ENCODE assay signal across 12 mouse cellular contexts in the genomic region with DNA sequence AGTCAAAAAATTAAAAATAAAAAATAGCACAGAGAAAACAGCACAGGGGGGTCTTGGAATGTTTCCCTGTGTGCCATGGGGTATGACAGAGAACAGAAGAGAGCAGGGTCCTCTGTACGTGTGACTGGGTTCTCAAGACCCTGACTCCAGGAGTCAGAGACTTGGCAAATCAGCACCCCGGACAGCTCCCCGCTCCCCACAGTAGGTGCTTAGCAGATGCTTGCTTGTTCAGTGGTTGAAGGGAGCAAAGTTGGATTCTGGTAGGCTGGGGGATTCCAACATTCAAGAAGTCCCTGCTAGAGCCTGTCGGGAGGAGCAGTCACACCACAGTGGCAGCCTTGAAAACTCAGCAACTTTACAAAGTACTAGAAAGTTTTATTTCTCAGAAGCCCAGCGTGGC.
DNase-seq lines count a peak whose midpoint lies in the region; ATAC-seq and TF ChIP-seq lines count a peak whose summit lies in the region.
"Had no signal": no experiment of that assay in that cellular context is flagged by ENCODE, and none has a peak within 500 bp of the region (broad histone marks: within the 10 kb centered on the region; RNA-seq: fewer than 3 reads in every experiment).

No protein-coding gene starts in this region.

- DNase-seq in kidney, postnatal 4 days: peak; percentile 76 to 81
- DNase-seq in kidney, adult 11 months: no peak
- DNase-seq in MEL (ENCODE audit: low read depth, low spot score): peak; percentile 13
- DNase-seq in brain, embryonic 14.5 days (ENCODE audit: low read depth): peak; percentile 32
- peak; percentile 16 for DNase-seq in lung, postnatal 36 days
- no peak for DNase-seq in heart, adult 8-10 months (ENCODE audit: low spot score)
- no peak for DNase-seq in right cerebral cortex, postnatal 36 days (ENCODE audit: low spot score in 2 of 2)
- DNase-seq in midbrain, postnatal 0 days (ENCODE audit: low spot score): no peak
- DNase-seq: kidney, adult 9 months had no signal

- WGBS in midbrain, postnatal 0 days: 52% methylated on average over 5 of the region's 5 CpGs

- no peak for TF ChIP-seq CTCF in MEL (IDR thresholded peaks at IDR 0.05 in 2 of 3, conservative IDR thresholded peaks at IDR 0.05 in 1 of 3; ENCODE audit: control insufficient read depth in 1 of 3, insufficient read depth in 1 of 3, low read depth in 2 of 3, low read length in 3 of 3, poor library complexity in 1 of 3, severe bottlenecking in 1 of 3)
- TF ChIP-seq CTCF in brain, embryonic 14.5 days (IDR thresholded peaks at IDR 0.05; ENCODE audit: borderline replicate concordance, extremely low read depth, insufficient read depth, insufficient read length): no peak
- no peak for TF ChIP-seq CTCF in midbrain, postnatal 0 days (IDR thresholded peaks at IDR 0.05)

- H3K4me3 ChIP-seq in MEL (ENCODE audit: control insufficient read depth in 1 of 2, insufficient read depth in 1 of 2, low read depth in 2 of 2, low read length in 2 of 2): no peak overlapping the region
- H3K4me3 ChIP-seq in midbrain, postnatal 0 days (ENCODE audit: low read depth, low read length): no peak overlapping the region
- H3K4me3 ChIP-seq: embryonic facial prominence, embryonic 15.5 days; liver, embryonic 15.5 days had no signal

- no peak for TF ChIP-seq RAD21 in MEL (IDR thresholded peaks at IDR 0.05; ENCODE audit: low read depth, low read length)

- no peak for TF ChIP-seq EP300 in MEL (IDR thresholded peaks at IDR 0.05; ENCODE audit: low read depth in 1 of 2, low read length in 2 of 2)

- H3K27me3 ChIP-seq in MEL (ENCODE audit: control insufficient read depth in 1 of 2, insufficient read depth in 2 of 2, low read length in 2 of 2): no peaks in the 10 kb centered on the region
- peaks cover 29% of the 10 kb centered on the region for H3K27me3 ChIP-seq in midbrain, postnatal 0 days (ENCODE audit: insufficient read depth, low read length)

- no peak overlapping the region for H3K27ac ChIP-seq in MEL (ENCODE audit: control insufficient read depth, low read depth, low read length)
- H3K27ac ChIP-seq in midbrain, postnatal 0 days (ENCODE audit: low read depth, low read length): no peak overlapping the region
- H3K27ac ChIP-seq: embryonic facial prominence, embryonic 15.5 days; liver, embryonic 15.5 days had no signal

- no peaks in the 10 kb centered on the region for H3K9me3 ChIP-seq in MEL (replicated peaks; ENCODE audit: insufficient read depth, low read length)
- no peaks in the 10 kb centered on the region for H3K9me3 ChIP-seq in midbrain, postnatal 0 days (ENCODE audit: low read length)
- H3K9me3 ChIP-seq: embryonic facial prominence, embryonic 15.5 days; liver, embryonic 15.5 days had no signal

- no peaks in the 10 kb centered on the region for H3K4me1 ChIP-seq in MEL (ENCODE audit: control insufficient read depth in 1 of 2, insufficient read depth in 2 of 2, low read length in 2 of 2)
- peaks cover under 1% of the 10 kb centered on the region; the same call in 1 of the 2 replicates for H3K4me1 ChIP-seq in midbrain, postnatal 0 days (ENCODE audit: insufficient read depth, low read length)
- H3K4me1 ChIP-seq: embryonic facial prominence, embryonic 15.5 days had no signal

- no peak for ATAC-seq in midbrain, postnatal 0 days (ENCODE audit: low FRiP score)
- ATAC-seq: activated CD4-positive, CD25-positive, alpha-beta regulatory T cell, adult 4 months had no signal

- H3K36me3 ChIP-seq in MEL (ENCODE audit: control insufficient read depth in 1 of 2, insufficient read depth in 2 of 2, low read length in 2 of 2): no peaks in the 10 kb centered on the region
- H3K36me3 ChIP-seq in midbrain, postnatal 0 days (ENCODE audit: insufficient read depth, low read length): no peaks in the 10 kb centered on the region
- H3K36me3 ChIP-seq: embryonic facial prominence, embryonic 15.5 days; liver, embryonic 15.5 days had no signal

- no peak for TF ChIP-seq POLR2A in MEL (IDR thresholded peaks at IDR 0.05; ENCODE audit: control insufficient read depth in 1 of 2, insufficient read depth in 1 of 2, low read depth in 1 of 2, low read length in 2 of 2, poor library complexity in 1 of 2)
- TF ChIP-seq POLR2A in brain, embryonic 14.5 days (IDR thresholded peaks at IDR 0.05; ENCODE audit: borderline replicate concordance, extremely low read depth, insufficient read depth, insufficient read length, poor library complexity, severe bottlenecking): no peak

- no peak overlapping the region for H3K4me2 ChIP-seq in midbrain, postnatal 0 days (ENCODE audit: low read depth, low read length, poor library complexity, severe bottlenecking)
- H3K4me2 ChIP-seq: embryonic facial prominence, embryonic 15.5 days; liver, embryonic 15.5 days had no signal

- no peaks in the 10 kb centered on the region for H3K79me2 ChIP-seq in MEL (ENCODE audit: control insufficient read depth, insufficient read depth, low read length, poor library complexity)

- no peak overlapping the region for H3K9ac ChIP-seq in MEL (ENCODE audit: control insufficient read depth, low read depth, low read length, poor library complexity, severe bottlenecking)
- H3K9ac ChIP-seq in midbrain, postnatal 0 days (replicated peaks; ENCODE audit: low read length, poor library complexity, severe bottlenecking): no peak overlapping the region
- H3K9ac ChIP-seq: embryonic facial prominence, embryonic 15.5 days; liver, embryonic 15.5 days had no signal

TF ChIP-seq in MEL, 35 proteins besides CTCF, POLR2A, EP300 and RAD21:
- no peak for TF ChIP-seq MAX (IDR thresholded peaks at IDR 0.05; ENCODE audit: low read length)
- TF ChIP-seq TAL1 (IDR thresholded peaks at IDR 0.05; ENCODE audit: low read length): no peak
- no peak for TF ChIP-seq CHD2 (IDR thresholded peaks at IDR 0.05; ENCODE audit: low read length)
- no peak for TF ChIP-seq GATA1 (IDR thresholded peaks at IDR 0.05; ENCODE audit: low read depth, low read length)
- TF ChIP-seq TCF12 (IDR thresholded peaks at IDR 0.05; ENCODE audit: low read depth, low read length): no peak
- no peak for TF ChIP-seq TBP (IDR thresholded peaks at IDR 0.05; ENCODE audit: low read depth, low read length)
- no peak for TF ChIP-seq POLR2AphosphoS5 (IDR thresholded peaks at IDR 0.05; ENCODE audit: borderline replicate concordance, low read depth, low read length)
- TF ChIP-seq SMC3 (IDR thresholded peaks at IDR 0.05; ENCODE audit: low read depth, low read length): no peak
- no peak for TF ChIP-seq ETS1 (IDR thresholded peaks at IDR 0.05; ENCODE audit: low read depth, low read length)
- no peak for TF ChIP-seq ZKSCAN1 (IDR thresholded peaks at IDR 0.05; ENCODE audit: low read depth, low read length)
- TF ChIP-seq MAFK (IDR thresholded peaks at IDR 0.05; ENCODE audit: borderline replicate concordance, low read depth, low read length): no peak
- TF ChIP-seq POLR2AphosphoS2 (IDR thresholded peaks at IDR 0.05; ENCODE audit: low read length): no peak
- no peak for TF ChIP-seq HCFC1 (IDR thresholded peaks at IDR 0.05; ENCODE audit: low read depth, low read length)
- no peak for TF ChIP-seq MEF2A (IDR thresholded peaks at IDR 0.05; ENCODE audit: extremely low read depth, insufficient replicate concordance, low read depth, low read length, poor library complexity, severe bottlenecking)
- no peak for TF ChIP-seq BHLHE40 (IDR thresholded peaks at IDR 0.05; ENCODE audit: borderline replicate concordance, low read depth, low read length)
- no peak for TF ChIP-seq RCOR1 (IDR thresholded peaks at IDR 0.05; ENCODE audit: low read depth, low read length)
- no peak for TF ChIP-seq USF2 (IDR thresholded peaks at IDR 0.05; ENCODE audit: borderline replicate concordance in 1 of 2, insufficient read depth in 1 of 2, low read depth in 1 of 2, low read length in 2 of 2)
- no peak for TF ChIP-seq ELF1 (IDR thresholded peaks at IDR 0.05; ENCODE audit: low read depth, low read length)
- TF ChIP-seq NRF1 (IDR thresholded peaks at IDR 0.05; ENCODE audit: insufficient read depth, low read depth, low read length, poor library complexity, severe bottlenecking): no peak

Comparison
In these comparisons a context has a peak if more than half of its experiments do, and no peak if none do; other contexts are left out.
1. DNase-seq: peak in kidney, postnatal 4 days (2 of 2), MEL (single experiment), brain, embryonic 14.5 days (single experiment) and lung, postnatal 36 days (single experiment); none in kidney, adult 11 months (single experiment), heart, adult 8-10 months (single experiment), right cerebral cortex, postnatal 36 days (0 of 2) and midbrain, postnatal 0 days (single experiment).